Mouse (Mus musculus) gastrocnemius, adult 2 months (tissue): ENCODE measurements around the gene 4930469K13Rik. TPM values are rescaled to one million over a fixed set of nuclear protein-coding genes. Genes with fewer than 3 reads are reported as not detected.
A peak's percentile ranks its signal among the peaks of the same experiment; 100 is the strongest.

Experiments
- DNase-seq: peaks from one replicate; pipeline ENCODE4 v3.0.0; 2022
- H3K27ac ChIP-seq: fragments of 200-600 bp; 2 replicates; pipeline ENCODE4 v1.8.1; 2022; ENCODE audit warnings: mild to moderate bottlenecking
- H3K4me3 ChIP-seq: fragments of 200-600 bp; 2 replicates; pipeline ENCODE4 v1.8.1; 2022; ENCODE audit warnings: mild to moderate bottlenecking, moderate library complexity
- CTCF ChIP-seq: fragments of 200-600 bp; IDR thresholded peaks from 2 replicates; pipeline ENCODE4 v1.8.1; 2022; ENCODE audit warnings: antibody characterized with exemption, mild to moderate bottlenecking, moderate library complexity
- intact Hi-C: fragments of 180-260 bp; cut with DNase I; formaldehyde crosslinking; loops from one replicate; pipeline ENCODE4 v1.15.1; 2025
- total RNA-seq, 2 experiments: library from RNA; stranded (reverse); gene quantifications; 2 replicates each; pipeline ENCODE4 v1.2.3; 2021

Gene 4930469K13Rik
- total RNA-seq, 2 experiments from 2014 or later: not detected

GRCm38 (mm10) chr11:33956623-33957022 is 141.7 kb downstream of the 4930469K13Rik start:
- Histone ChIP-seq H3K4me3 (no peak overlapping the region), H3K27ac (no peak overlapping the region)
- DNase-seq: no peak
- intact Hi-C loops: no loop called here
- TF ChIP-seq CTCF: no peak

GRCm38 (mm10) chr11:33955982-33956381 is 142.4 kb downstream of the 4930469K13Rik start:
- intact Hi-C loops: no loop called here
- no peak overlapping the region for H3K4me3 ChIP-seq
- no peak for DNase-seq
- no peak for TF ChIP-seq CTCF
- no peak overlapping the region for H3K27ac ChIP-seq

GRCm38 (mm10) chr11:33951684-33952625 is 146.4 kb downstream of the 4930469K13Rik start:
- no peak for DNase-seq
- TF ChIP-seq CTCF: no peak
- Histone ChIP-seq H3K4me3 (no peak overlapping the region), H3K27ac (no peak overlapping the region)
- intact Hi-C loops: no loop called here

- H3K4me3 ChIP-seq: no peak overlapping the region
- intact Hi-C loops: no loop called here
- TF ChIP-seq CTCF: no peak
- no peak overlapping the region for H3K27ac ChIP-seq
- DNase-seq: no peak
Measured at GRCm38 (mm10) chr11:33951155-33951554, 147.2 kb downstream of the 4930469K13Rik start.

GRCm38 (mm10) chr11:33946501-33946900 is 151.9 kb downstream of the 4930469K13Rik start:
- no peak for DNase-seq
- Histone ChIP-seq H3K4me3 (no peak overlapping the region), H3K27ac (no peak overlapping the region)
- no peak for TF ChIP-seq CTCF
- intact Hi-C loops: no loop called here

GRCm38 (mm10) chr11:33944786-33945328 is 153.5 kb downstream of the 4930469K13Rik start:
- DNase-seq: no peak
- intact Hi-C loops: no loop called here
- Histone ChIP-seq H3K4me3 (no peak overlapping the region), H3K27ac (no peak overlapping the region)
- TF ChIP-seq CTCF: no peak

- DNase-seq: no peak
- peak; percentile 33 for TF ChIP-seq CTCF
- Histone ChIP-seq H3K4me3 (no peak overlapping the region), H3K27ac (no peak overlapping the region)
- intact Hi-C loops: no loop called here
Measured at GRCm38 (mm10) chr11:33944067-33944785, 154.1 kb downstream of the 4930469K13Rik start.

GRCm38 (mm10) chr11:33943565-33943964 is 154.8 kb downstream of the 4930469K13Rik start:
- DNase-seq: no peak
- H3K4me3 ChIP-seq: no peak overlapping the region
- no peak for TF ChIP-seq CTCF
- H3K27ac ChIP-seq: no peak overlapping the region
- intact Hi-C loops: no loop called here

- no peak for TF ChIP-seq CTCF
- intact Hi-C loops: no loop called here
- H3K4me3 ChIP-seq: no peak overlapping the region
- no peak for DNase-seq
- no peak overlapping the region for H3K27ac ChIP-seq
Measured at GRCm38 (mm10) chr11:33939456-33940113, 158.8 kb downstream of the 4930469K13Rik start.

GRCm38 (mm10) chr11:33938561-33939274 is 159.6 kb downstream of the 4930469K13Rik start:
- no peak for TF ChIP-seq CTCF
- DNase-seq: no peak
- intact Hi-C loops: no loop called here
- no peak overlapping the region for H3K27ac ChIP-seq
- no peak overlapping the region for H3K4me3 ChIP-seq

- DNase-seq: no peak
- no peak overlapping the region for H3K27ac ChIP-seq
- TF ChIP-seq CTCF: no peak
- intact Hi-C loops: no loop called here
- no peak overlapping the region for H3K4me3 ChIP-seq
Measured at GRCm38 (mm10) chr11:33937641-33938040, 160.7 kb downstream of the 4930469K13Rik start.

- H3K4me3 ChIP-seq: no peak overlapping the region
- H3K27ac ChIP-seq: no peak overlapping the region
- DNase-seq: no peak
- TF ChIP-seq CTCF: peak; percentile 36; the same call in 1 of the 2 replicates
- intact Hi-C loops: no loop called here
Measured at GRCm38 (mm10) chr11:33934286-33934685, 164.1 kb downstream of the 4930469K13Rik start.
